Comparison of ENCODE assay signal across 20 mouse cellular contexts in genomic region chr7:134570176-134570810, GRCm38 (mm10).
DNase-seq lines count a peak whose midpoint lies in the region; ATAC-seq and TF ChIP-seq lines count a peak whose summit lies in the region.
"Had no signal": no experiment of that assay in that cellular context is flagged by ENCODE, and none has a peak within 500 bp of the region (broad histone marks: within the 10 kb centered on the region; RNA-seq: fewer than 3 reads in every experiment).

No protein-coding gene starts in this region.

- no peaks in the 10 kb centered on the region for H3K36me3 ChIP-seq in heart, embryonic 10.5 days
- no peaks in the 10 kb centered on the region for H3K36me3 ChIP-seq in limb, embryonic 14.5 days (ENCODE audit: control insufficient read depth, insufficient read depth, low read length)
- H3K36me3 ChIP-seq in limb, embryonic 10.5 days, result no peaks in the 10 kb centered on the region
- no peaks in the 10 kb centered on the region for H3K36me3 ChIP-seq in heart, embryonic 15.5 days
- H3K36me3 ChIP-seq in midbrain, embryonic 13.5 days, result no peaks in the 10 kb centered on the region
- no peaks in the 10 kb centered on the region for H3K36me3 ChIP-seq in midbrain, embryonic 10.5 days
- H3K36me3 ChIP-seq: forebrain, embryonic 10.5 days; hindbrain, embryonic 12.5 days; intestine, embryonic 15.5 days; liver, embryonic 12.5 days; neural tube, embryonic 13.5 days had no signal

- no peak overlapping the region for H3K9ac ChIP-seq in limb, embryonic 14.5 days (ENCODE audit: low read depth, low read length, severe bottlenecking)
- H3K9ac ChIP-seq in heart, embryonic 15.5 days, result no peak overlapping the region
- H3K9ac ChIP-seq in midbrain, embryonic 13.5 days (replicated peaks), result no peak overlapping the region
- H3K9ac ChIP-seq: hindbrain, embryonic 12.5 days; intestine, embryonic 15.5 days; liver, embryonic 12.5 days; neural tube, embryonic 13.5 days had no signal

- no peak overlapping the region for H3K27ac ChIP-seq in heart, embryonic 10.5 days
- no peak overlapping the region for H3K27ac ChIP-seq in limb, embryonic 14.5 days (replicated peaks; ENCODE audit: low read depth, low read length)
- H3K27ac ChIP-seq in limb, embryonic 10.5 days, result no peak overlapping the region
- peak overlapping the region; percentile 12; the same call in 1 of the 2 replicates for H3K27ac ChIP-seq in heart, embryonic 15.5 days
- no peak overlapping the region for H3K27ac ChIP-seq in midbrain, embryonic 13.5 days
- H3K27ac ChIP-seq in midbrain, embryonic 10.5 days (replicated peaks), result no peak overlapping the region
- H3K27ac ChIP-seq: forebrain, embryonic 10.5 days; hindbrain, embryonic 12.5 days; intestine, embryonic 15.5 days; liver, embryonic 12.5 days; neural tube, embryonic 13.5 days had no signal

- H3K27me3 ChIP-seq in heart, embryonic 10.5 days (ENCODE audit: insufficient read depth, poor library complexity, severe bottlenecking), result no peaks in the 10 kb centered on the region
- no peaks in the 10 kb centered on the region for H3K27me3 ChIP-seq in limb, embryonic 14.5 days (ENCODE audit: control insufficient read depth, insufficient read depth, low read length)
- H3K27me3 ChIP-seq in limb, embryonic 10.5 days (ENCODE audit: low read depth, poor library complexity, severe bottlenecking), result no peaks in the 10 kb centered on the region
- H3K27me3 ChIP-seq in heart, embryonic 15.5 days, result no peaks in the 10 kb centered on the region
- no peaks in the 10 kb centered on the region for H3K27me3 ChIP-seq in midbrain, embryonic 13.5 days
- H3K27me3 ChIP-seq in midbrain, embryonic 10.5 days (ENCODE audit: low read depth, poor library complexity, severe bottlenecking), result no peaks in the 10 kb centered on the region
- H3K27me3 ChIP-seq: hindbrain, embryonic 12.5 days; intestine, embryonic 15.5 days; liver, embryonic 12.5 days; megakaryocyte, embryonic 14.5 days; neural tube, embryonic 13.5 days had no signal

- H3K4me1 ChIP-seq in heart, embryonic 10.5 days, result no peaks in the 10 kb centered on the region
- no peaks in the 10 kb centered on the region for H3K4me1 ChIP-seq in limb, embryonic 14.5 days (ENCODE audit: control insufficient read depth, insufficient read depth, low read length)
- no peaks in the 10 kb centered on the region for H3K4me1 ChIP-seq in limb, embryonic 10.5 days
- peaks cover 3% of the 10 kb centered on the region for H3K4me1 ChIP-seq in heart, embryonic 15.5 days (replicated peaks)
- no peaks in the 10 kb centered on the region for H3K4me1 ChIP-seq in midbrain, embryonic 13.5 days (replicated peaks)
- H3K4me1 ChIP-seq in midbrain, embryonic 10.5 days, result no peaks in the 10 kb centered on the region
- H3K4me1 ChIP-seq: forebrain, embryonic 10.5 days; hindbrain, embryonic 12.5 days; intestine, embryonic 15.5 days; liver, embryonic 12.5 days; megakaryocyte, embryonic 14.5 days; neural tube, embryonic 13.5 days had no signal

- H3K9me3 ChIP-seq in heart, embryonic 10.5 days, result no peaks in the 10 kb centered on the region
- no peaks in the 10 kb centered on the region for H3K9me3 ChIP-seq in limb, embryonic 14.5 days (ENCODE audit: control insufficient read depth, low read length)
- no peaks in the 10 kb centered on the region for H3K9me3 ChIP-seq in limb, embryonic 10.5 days (replicated peaks)
- no peaks in the 10 kb centered on the region for H3K9me3 ChIP-seq in heart, embryonic 15.5 days (replicated peaks)
- no peaks in the 10 kb centered on the region; the same call in 1 of the 2 replicates for H3K9me3 ChIP-seq in midbrain, embryonic 13.5 days
- H3K9me3 ChIP-seq in midbrain, embryonic 10.5 days (replicated peaks), result no peaks in the 10 kb centered on the region
- H3K9me3 ChIP-seq: hindbrain, embryonic 12.5 days; intestine, embryonic 15.5 days; liver, embryonic 12.5 days had no signal

- ATAC-seq in limb, embryonic 14.5 days (ENCODE audit: low FRiP score, low read depth), result no peak
- no peak for ATAC-seq in heart, embryonic 15.5 days (replicated peaks; ENCODE audit: insufficient number of reproducible peaks, insufficient read depth, low FRiP score, low read depth)
- no peak for ATAC-seq in midbrain, embryonic 13.5 days
- ATAC-seq: intestine, embryonic 15.5 days; liver, embryonic 12.5 days; lung, postnatal 0 days had no signal

- WGBS in heart, embryonic 10.5 days, result 73% methylated on average over 5 of the region's 5 CpGs
- 77% methylated on average over 5 of the region's 5 CpGs for WGBS in limb, embryonic 14.5 days
- 91% methylated on average over 5 of the region's 5 CpGs for WGBS in limb, embryonic 10.5 days
- 41% methylated on average over 5 of the region's 5 CpGs for WGBS in heart, embryonic 15.5 days
- 92% methylated on average over 5 of the region's 5 CpGs for WGBS in midbrain, embryonic 13.5 days
- WGBS in midbrain, embryonic 10.5 days, result 92% methylated on average over 5 of the region's 5 CpGs

- no peak overlapping the region for H3K4me2 ChIP-seq in limb, embryonic 14.5 days (replicated peaks; ENCODE audit: low read depth, low read length, severe bottlenecking)
- no peak overlapping the region for H3K4me2 ChIP-seq in heart, embryonic 15.5 days
- H3K4me2 ChIP-seq in midbrain, embryonic 13.5 days (replicated peaks), result no peak overlapping the region
- H3K4me2 ChIP-seq: hindbrain, embryonic 12.5 days; intestine, embryonic 15.5 days; liver, embryonic 12.5 days; neural tube, embryonic 13.5 days had no signal

- H3K4me3 ChIP-seq in heart, embryonic 10.5 days, result no peak overlapping the region
- no peak overlapping the region for H3K4me3 ChIP-seq in limb, embryonic 14.5 days (replicated peaks; ENCODE audit: low read length)
- H3K4me3 ChIP-seq in limb, embryonic 10.5 days, result no peak overlapping the region
- no peak overlapping the region for H3K4me3 ChIP-seq in heart, embryonic 15.5 days
- H3K4me3 ChIP-seq in midbrain, embryonic 13.5 days (replicated peaks), result no peak overlapping the region
- H3K4me3 ChIP-seq in midbrain, embryonic 10.5 days, result no peak overlapping the region
- H3K4me3 ChIP-seq: forebrain, embryonic 10.5 days; hindbrain, embryonic 12.5 days; intestine, embryonic 15.5 days; liver, embryonic 12.5 days; megakaryocyte, embryonic 14.5 days; neural tube, embryonic 13.5 days had no signal

- no peak for TF ChIP-seq POLR2A in limb, embryonic 14.5 days (IDR thresholded peaks at IDR 0.05; ENCODE audit: borderline replicate concordance, extremely low read depth, insufficient read depth, insufficient read length)

- DNase-seq in heart, adult 11 months, result peak; percentile 88
- DNase-seq in heart, embryonic 10.5 days (ENCODE audit: low spot score), result no peak
- DNase-seq in limb, embryonic 14.5 days (ENCODE audit: low spot score), result peak; percentile 37
- DNase-seq in limb, embryonic 10.5 days (ENCODE audit: low spot score), result no peak
- DNase-seq in kidney, postnatal 4 days, result peak; percentile 40 to 43
- no peak for DNase-seq in midbrain, embryonic 10.5 days (ENCODE audit: low spot score)
- DNase-seq: adrenal gland, adult 8-10 months; cerebellum, postnatal 25 days; gastrocnemius, postnatal 36 days; right cerebral cortex, postnatal 25 days; thymus, adult 18-20 months had no signal

Comparison
In these comparisons a context has a peak if more than half of its experiments do, and no peak if none do; other contexts are left out.
1. DNase-seq: peak in heart, adult 11 months (single experiment), limb, embryonic 14.5 days (single experiment) and kidney, postnatal 4 days (2 of 2); none in heart, embryonic 10.5 days (single experiment), limb, embryonic 10.5 days (single experiment) and midbrain, embryonic 10.5 days (single experiment).